Comparison of ENCODE assay signal across 30 mouse cellular contexts in the genomic region with DNA sequence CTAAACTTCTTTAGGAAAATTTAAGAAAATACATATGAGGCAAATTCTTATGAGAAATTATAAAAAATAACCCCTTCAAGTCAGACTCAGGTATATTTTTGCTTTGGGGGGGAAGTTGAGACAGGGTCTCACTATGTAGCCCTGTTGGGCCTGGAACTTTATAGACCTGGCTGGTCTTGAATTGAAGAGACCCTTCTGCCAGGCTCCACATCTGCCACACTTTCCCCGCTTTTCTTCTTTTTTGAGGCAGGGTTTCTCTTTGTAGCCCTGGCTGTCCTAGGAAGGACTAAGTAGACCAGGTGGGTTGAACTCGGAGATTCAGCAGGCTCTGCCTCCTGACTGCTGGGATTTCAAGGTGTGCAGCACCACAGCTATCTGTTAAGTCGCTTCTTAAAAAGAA.
"Had no signal": no experiment of that assay in that cellular context is flagged by ENCODE, and none has a peak within 500 bp of the region (broad histone marks: within the 10 kb centered on the region; RNA-seq: fewer than 3 reads in every experiment).

No protein-coding gene starts in this region.

- H3K4me2 ChIP-seq: limb, embryonic 12.5 days; limb, embryonic 13.5 days; limb, embryonic 15.5 days; liver, embryonic 11.5 days; liver, embryonic 12.5 days; liver, embryonic 13.5 days; liver, embryonic 15.5 days; lung, embryonic 14.5 days; lung, embryonic 15.5 days; midbrain, embryonic 12.5 days; midbrain, embryonic 13.5 days; midbrain, embryonic 15.5 days; neural tube, embryonic 12.5 days had no signal

- H3K27ac ChIP-seq: limb, embryonic 10.5 days; limb, embryonic 12.5 days; limb, embryonic 13.5 days; limb, embryonic 15.5 days; liver, embryonic 14.5 days; liver, embryonic 15.5 days; lung, embryonic 15.5 days; macrophage; midbrain, embryonic 10.5 days; midbrain, embryonic 12.5 days; midbrain, embryonic 13.5 days; midbrain, embryonic 15.5 days; neural tube, embryonic 12.5 days had no signal

- DNase-seq: left cerebral cortex, postnatal 4 days; liver; liver, embryonic 13.5 days; liver, postnatal 0 days; lung, adult 18-20 months; lung, adult 2 months; lung, embryonic 14.5 days; lung, postnatal 10 days; lung, postnatal 14 days; lung, postnatal 36 days; lung, postnatal 4 days; midbrain, embryonic 14.5 days had no signal

- H3K4me3 ChIP-seq: limb, embryonic 10.5 days; limb, embryonic 12.5 days; limb, embryonic 13.5 days; limb, embryonic 15.5 days; liver, embryonic 12.5 days; liver, embryonic 13.5 days; liver, embryonic 15.5 days; lung, embryonic 15.5 days; megakaryocyte, embryonic 14.5 days; midbrain, embryonic 10.5 days; midbrain, embryonic 12.5 days; midbrain, embryonic 13.5 days; midbrain, embryonic 15.5 days; myocyte; neural tube, embryonic 12.5 days had no signal

- H3K9ac ChIP-seq: limb, embryonic 12.5 days; limb, embryonic 13.5 days; limb, embryonic 15.5 days; liver, embryonic 12.5 days; liver, embryonic 13.5 days; liver, embryonic 14.5 days; liver, embryonic 15.5 days; liver, postnatal 0 days; lung, embryonic 14.5 days; lung, embryonic 15.5 days; midbrain, embryonic 12.5 days; midbrain, embryonic 13.5 days; midbrain, embryonic 15.5 days; neural tube, embryonic 12.5 days had no signal

- H3K9me3 ChIP-seq: limb, embryonic 10.5 days; limb, embryonic 12.5 days; limb, embryonic 13.5 days; limb, embryonic 15.5 days; liver, embryonic 12.5 days; liver, embryonic 13.5 days; liver, embryonic 15.5 days; lung, embryonic 15.5 days; megakaryocyte, embryonic 14.5 days; midbrain, embryonic 10.5 days; midbrain, embryonic 12.5 days; midbrain, embryonic 13.5 days; midbrain, embryonic 15.5 days; neural tube, embryonic 12.5 days had no signal

- H3K27me3 ChIP-seq: limb, embryonic 12.5 days; limb, embryonic 13.5 days; limb, embryonic 15.5 days; liver, embryonic 12.5 days; liver, embryonic 13.5 days; liver, embryonic 15.5 days; lung, embryonic 15.5 days; megakaryocyte, embryonic 14.5 days; midbrain, embryonic 12.5 days; midbrain, embryonic 13.5 days; midbrain, embryonic 15.5 days; neural tube, embryonic 12.5 days had no signal

- ATAC-seq: liver, embryonic 12.5 days; liver, postnatal 0 days; lung, postnatal 0 days; midbrain, embryonic 13.5 days; midbrain, embryonic 15.5 days had no signal
